Mouse (Mus musculus) heart, adult 18-20 months (tissue): ENCODE results near the gene Trib2. TPM values are rescaled to one million over a fixed set of nuclear protein-coding genes. Genes with fewer than 3 reads are reported as not detected.
A peak's percentile ranks its signal among the peaks of the same experiment; 100 is the strongest.

Experiments used
- DNase-seq, 2 experiments: peaks; one replicate each; pipeline ENCODE4 v3.0.0; 2021 to 2022; ENCODE audit warnings: mixed read lengths in 1 of 2
- microRNA-seq, 2 experiments: library from miRNA; unstranded; fragments of <30 nt; microRNA quantifications; one replicate each; pipeline ENCODE4 v1.2.0; 2022
- total RNA-seq, 2 experiments: library from RNA; stranded (reverse); gene quantifications; 2 replicates each; pipeline ENCODE4 v1.2.3; 2021

Trib2 gene
- total RNA-seq, 2 experiments from 2014 or later = 16.1 to 21.0 TPM

DNA sequence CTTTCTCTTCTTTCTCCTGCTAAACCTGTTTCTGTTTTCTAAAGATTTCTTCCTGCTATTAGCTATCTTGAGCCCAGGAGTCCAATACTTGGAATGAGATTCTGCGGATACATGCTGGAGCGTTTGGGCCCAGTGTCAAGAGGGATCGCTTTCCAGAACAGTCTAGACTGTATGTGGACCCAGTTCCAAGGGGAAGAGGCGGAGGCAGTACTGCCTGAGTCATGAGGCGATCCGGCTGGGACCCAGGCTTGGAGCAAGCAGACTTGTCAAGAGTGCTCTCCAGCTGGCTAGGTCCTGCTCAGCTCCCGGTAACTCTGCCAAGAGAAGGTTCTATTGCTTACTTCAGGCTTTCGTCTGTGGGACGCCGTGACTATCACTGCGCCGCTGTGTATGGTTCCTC is 50.7 kb downstream of the Trib2 start:
- peak; percentile 87 to 93 for DNase-seq

DNA sequence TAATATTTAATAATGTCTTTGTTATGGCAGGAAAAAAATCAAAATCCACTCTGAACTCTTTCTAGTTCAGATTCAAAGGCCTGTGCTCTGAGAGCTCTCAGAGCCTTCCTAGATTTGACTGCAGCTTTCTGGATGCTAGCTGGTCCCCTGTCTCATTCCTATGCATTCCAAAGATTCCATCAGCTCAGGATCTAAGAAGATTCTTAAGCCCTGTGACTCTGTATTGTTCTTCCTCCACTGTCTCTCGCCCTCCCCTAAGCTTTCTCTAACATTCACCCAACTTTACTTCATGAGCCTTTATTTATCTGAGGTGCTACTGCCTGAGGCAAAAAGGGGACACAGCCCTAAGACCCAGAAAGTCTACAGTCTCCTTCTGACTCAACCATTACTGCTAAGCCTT is 51.5 kb downstream of the Trib2 start:
- DNase-seq = no peak

DNA sequence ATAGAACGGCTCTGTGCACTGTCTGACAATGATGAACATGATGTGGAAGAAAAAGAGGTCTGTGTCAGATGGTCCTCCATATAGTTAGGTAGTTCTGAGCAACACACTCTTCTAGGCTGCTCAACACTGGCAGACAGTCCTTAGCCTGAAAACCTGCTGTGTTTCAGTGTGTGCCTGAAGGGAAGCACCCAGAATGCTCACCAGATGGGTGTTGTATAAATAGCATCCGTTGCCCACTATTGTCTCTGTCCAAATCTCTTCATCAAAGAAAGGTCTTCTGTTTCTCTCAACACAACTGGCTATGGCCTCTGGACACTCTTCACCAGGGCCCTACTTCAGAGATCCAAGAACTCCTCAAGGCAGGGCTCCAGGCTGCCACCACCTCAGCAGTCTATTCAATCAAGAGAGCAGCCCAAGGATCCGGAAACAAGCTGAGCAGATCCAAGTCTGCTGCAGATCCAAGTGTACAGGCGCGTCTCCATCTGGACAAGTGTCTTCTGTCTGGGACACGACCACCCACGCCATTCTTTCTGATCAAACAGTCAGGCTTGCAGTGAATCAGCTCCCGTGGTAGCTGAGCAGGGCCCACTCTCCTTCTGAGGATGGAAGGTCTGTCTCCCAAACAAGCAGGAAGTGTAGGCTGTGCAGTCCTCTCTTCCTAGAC is 55.1 kb downstream of the Trib2 start:
- DNase-seq = peak; percentile 18 to 29

DNA sequence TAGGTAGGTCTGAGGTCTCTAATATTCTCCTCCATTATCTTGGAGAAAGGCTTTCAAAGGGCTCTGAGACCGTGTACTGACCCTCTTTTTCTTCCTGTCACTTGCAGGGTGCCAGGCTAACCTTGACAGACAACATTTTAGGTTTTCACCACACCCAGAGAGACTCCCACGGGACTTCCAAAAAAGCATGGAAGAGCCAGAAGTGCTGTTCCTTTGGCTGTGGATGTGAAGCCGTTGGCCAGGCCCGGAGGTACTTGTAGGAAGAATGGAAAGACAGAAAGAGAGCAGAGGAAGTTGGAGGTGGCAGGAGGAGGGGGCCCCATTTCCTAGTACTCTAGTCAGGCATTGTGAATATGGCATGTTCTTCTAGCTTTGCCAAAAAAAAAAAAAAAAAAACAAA is 56.0 kb downstream of the Trib2 start:
- DNase-seq = no peak

DNA sequence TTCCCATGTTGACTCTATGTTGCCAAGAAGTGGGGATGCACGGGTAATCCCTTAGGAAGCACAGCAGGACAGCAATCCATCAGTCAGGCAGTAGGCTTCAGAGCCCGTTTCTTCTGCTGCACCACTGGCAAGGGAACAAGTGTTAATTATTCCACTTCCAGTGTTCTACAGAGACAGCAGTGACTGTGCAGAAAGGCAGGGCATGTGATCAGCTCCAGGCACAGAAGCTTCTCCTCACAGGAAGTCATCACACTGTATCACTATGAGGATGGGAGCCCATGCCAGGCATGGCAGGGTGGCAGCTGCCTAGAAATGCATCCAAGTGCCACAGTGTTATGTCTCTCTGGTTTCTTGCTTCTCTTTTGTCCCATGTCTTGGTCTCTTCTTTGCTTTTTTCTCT is 57.9 kb downstream of the Trib2 start:
- DNase-seq = no peak

DNA sequence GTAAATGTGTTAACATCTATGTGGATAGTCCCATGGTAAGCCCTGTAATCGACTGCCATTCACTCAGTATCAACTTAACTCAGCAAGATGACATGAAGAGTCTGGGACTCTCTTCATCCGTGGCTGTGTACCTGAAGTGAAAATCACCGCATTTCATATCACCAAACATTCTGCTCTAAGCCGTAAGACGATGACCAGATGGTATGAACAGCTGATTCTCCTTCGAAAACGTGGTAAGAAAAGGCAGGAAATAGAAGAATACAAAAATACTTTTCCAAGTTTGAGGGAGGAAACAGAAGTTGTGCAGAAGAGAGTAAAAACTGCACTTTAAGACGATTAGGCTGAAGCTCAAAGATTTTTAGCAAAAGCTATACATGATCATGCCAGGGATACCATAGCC is 59.4 kb downstream of the Trib2 start:
- no peak for DNase-seq

DNA sequence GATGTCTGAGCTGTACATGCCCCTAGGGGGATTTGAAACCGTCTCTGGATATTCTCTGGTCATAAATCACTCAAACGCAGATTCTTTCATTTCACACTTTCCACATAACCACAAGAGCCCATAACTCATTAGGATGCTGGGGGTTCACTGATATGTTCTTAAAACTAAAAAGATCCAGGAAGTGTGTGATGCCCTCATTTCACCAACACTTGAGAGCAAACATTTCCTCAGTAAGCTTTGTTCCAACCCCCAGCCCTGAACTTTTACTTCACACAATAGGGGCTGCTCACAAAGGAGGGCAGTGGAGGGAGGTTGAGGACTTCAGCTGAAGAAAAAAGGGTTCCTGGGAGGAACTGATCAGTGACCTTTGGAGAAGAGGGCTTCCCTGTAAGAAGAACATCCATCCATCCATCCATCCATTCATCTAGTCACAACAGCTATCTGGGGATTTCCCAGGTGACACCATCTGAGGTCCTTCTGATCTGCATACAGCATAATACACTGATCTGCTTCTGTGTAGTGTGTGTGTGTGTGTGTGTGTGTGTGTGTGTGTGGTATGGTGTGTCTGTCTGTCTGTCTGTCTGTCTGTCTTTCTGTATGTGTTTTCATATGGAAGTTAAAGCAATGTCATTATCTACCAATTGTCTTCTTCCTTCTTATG is 61.6 kb downstream of the Trib2 start:
- no peak for DNase-seq

DNA sequence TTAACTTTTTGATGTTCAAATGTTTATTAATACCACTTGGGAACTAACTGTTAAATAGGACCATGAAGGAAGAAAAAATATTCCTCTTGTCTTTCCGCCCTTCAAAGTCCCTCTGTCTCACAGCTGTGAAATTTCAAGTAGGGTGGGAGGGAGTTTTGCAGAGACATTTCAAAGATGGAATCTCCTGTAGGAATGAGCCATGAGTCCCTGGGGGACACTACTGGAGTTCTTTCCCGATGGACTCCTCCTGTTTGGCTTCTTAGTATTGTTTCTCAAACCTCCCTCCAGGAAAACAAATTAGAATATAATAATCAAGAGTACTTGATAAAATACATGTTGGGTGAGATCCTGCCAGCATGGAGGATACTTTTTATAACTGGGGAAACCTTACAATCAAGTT is 62.1 kb downstream of the Trib2 start:
- DNase-seq = peak; percentile 19 to 32

DNA sequence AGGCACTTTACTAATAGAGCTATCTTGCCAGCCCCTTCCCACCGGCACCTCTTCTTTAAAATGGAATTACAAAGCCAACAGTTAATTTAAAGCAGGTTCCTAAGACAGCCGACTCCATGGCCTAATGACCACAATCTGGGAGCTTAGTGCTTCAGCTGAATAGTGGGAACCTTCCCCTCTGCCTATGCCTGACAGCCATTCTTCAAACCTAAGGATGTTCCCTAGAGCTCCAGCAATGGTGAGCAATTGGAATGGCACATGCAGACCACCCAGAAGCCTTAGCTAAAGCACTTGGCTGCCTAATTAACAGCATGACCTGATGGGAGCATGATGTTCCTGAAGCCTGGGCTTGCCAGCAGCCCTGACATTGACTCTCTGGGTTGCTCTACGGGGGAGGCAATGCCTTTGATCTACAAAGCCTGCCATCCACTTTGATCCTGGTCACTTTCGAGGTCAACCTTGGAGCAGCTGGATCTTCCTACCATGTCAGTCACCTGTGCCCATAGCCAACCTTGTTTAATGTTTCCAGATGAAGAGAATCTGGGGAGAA is 67.0 kb downstream of the Trib2 start:
- DNase-seq = no peak

DNA sequence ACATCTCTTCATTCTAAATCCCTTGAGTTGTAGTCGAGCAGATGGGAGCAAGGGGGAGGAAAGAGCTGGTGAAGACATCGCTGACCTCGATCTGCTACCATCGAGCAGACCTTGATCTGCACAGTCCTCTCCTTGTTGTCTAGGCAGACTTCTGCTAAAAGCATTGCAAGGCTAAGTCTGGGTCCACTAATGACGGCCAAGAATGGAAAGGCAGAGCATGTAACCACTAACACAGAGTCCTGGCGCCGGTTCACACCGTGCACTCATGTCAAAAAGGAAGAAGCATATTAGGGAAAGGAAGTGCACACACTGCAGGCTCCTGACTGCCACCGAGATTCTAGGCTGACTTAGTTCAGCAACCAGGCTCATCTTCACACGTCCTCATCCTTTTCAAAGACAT is 71.0 kb downstream of the Trib2 start:
- peak; percentile 56 to 59 for DNase-seq

Small RNAs within 50 kb of the gene (microRNA-seq; reads per million reads assigned to microRNA genes)
- gene Mir6387 = 0 reads per million in 2 experiments
